Mouse (Mus musculus) embryonic fibroblast, embryonic 13.5 days (primary cell): Measurements from ENCODE around the gene 2810006K23Rik.

Source experiments
- CTCF ChIP-seq: IDR thresholded peaks from 2 replicates; pipeline ENCODE4 v1.5.1; 2011; ENCODE audit warnings: mild to moderate bottlenecking, control low read depth, low read length, moderate library complexity, borderline replicate concordance; ENCODE audit not compliant: insufficient read depth
- POLR2A ChIP-seq: IDR thresholded peaks from 2 replicates; pipeline ENCODE4 v1.6.1; 2011; ENCODE audit warnings: low read depth, mild to moderate bottlenecking, control low read depth, low read length, moderate library complexity

DNA sequence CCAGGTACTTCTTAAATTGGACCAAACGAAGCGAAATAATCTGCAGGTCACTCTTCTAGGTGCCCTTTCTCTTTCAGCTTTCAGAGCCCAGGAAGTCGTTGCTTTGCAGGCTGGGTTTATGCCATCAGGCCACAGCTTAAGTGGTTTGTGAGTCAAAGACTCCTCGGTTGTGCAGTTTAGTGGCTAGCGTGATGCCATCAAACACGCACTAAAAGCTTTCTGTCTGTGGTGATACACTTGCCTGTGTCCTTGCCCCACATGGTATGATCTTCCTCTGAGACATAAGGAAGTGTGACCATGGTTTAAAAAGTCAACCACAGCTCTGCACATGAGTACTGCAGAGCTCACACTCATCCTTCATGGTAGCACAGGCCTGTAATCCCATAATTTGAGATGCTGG is 2.2 kb downstream of the 2810006K23Rik start:
- TF ChIP-seq CTCF (no peak), POLR2A (no peak)
